Mouse (Mus musculus) megakaryocyte, embryonic 14.5 days (primary cell): ENCODE results near the gene Prkacb.

ENCODE experiments used
- FLI1 ChIP-seq: IDR thresholded peaks from 2 replicates; pipeline ENCODE4 v1.6.1; 2012; ENCODE audit warnings: low read length, inconsistent platforms, mixed read lengths
- GATA1 ChIP-seq: IDR thresholded peaks from 3 replicates; pipeline ENCODE4 v1.6.1; 2012; ENCODE audit warnings: mixed read lengths, low read length, inconsistent platforms, borderline replicate concordance

GRCm38 (mm10) chr3:146784233-146784632 lies 28.6 kb downstream of the Prkacb start:
- TF ChIP-seq GATA1 (no peak), FLI1 (no peak)
